Mouse (Mus musculus) neural tube, embryonic 12.5 days (tissue): ENCODE data around the gene Iars2. TPM values are rescaled to one million over a fixed set of nuclear protein-coding genes. Genes with fewer than 3 reads are reported as not detected.
A peak's percentile ranks its signal among the peaks of the same experiment; 100 is the strongest.

Experiments used
- ATAC-seq: fragments of 200-750 bp; cut with Nextera tagmentation; 2 replicates; pipeline ENCODE4 v1.8.0; 2017; ENCODE audit warnings: low read depth, mild to moderate bottlenecking, moderate TSS enrichment, moderate library complexity; ENCODE audit not compliant: low FRiP score
- H3K27ac ChIP-seq: fragments of 300-500 bp; sonication (generic); 2 replicates; pipeline ENCODE4 v1.5.1; 2016
- H3K27me3 ChIP-seq: fragments of 300-500 bp; sonication (generic); replicated peaks from 2 replicates; pipeline ENCODE4 v1.6.1; 2016; ENCODE audit warnings: mild to moderate bottlenecking
- H3K36me3 ChIP-seq: fragments of 300-500 bp; sonication (generic); 2 replicates; pipeline ENCODE4 v1.6.1; 2016; ENCODE audit warnings: mild to moderate bottlenecking
- H3K4me1 ChIP-seq: fragments of 300-500 bp; sonication (generic); 2 replicates; pipeline ENCODE4 v1.6.1; 2016
- H3K4me2 ChIP-seq: fragments of 300-500 bp; sonication (generic); replicated peaks from 2 replicates; pipeline ENCODE4 v1.6.1; 2016; ENCODE audit warnings: mild to moderate bottlenecking
- H3K4me3 ChIP-seq: fragments of 300-500 bp; sonication (generic); 2 replicates; pipeline ENCODE4 v1.5.1; 2016
- H3K9ac ChIP-seq: fragments of 300-500 bp; sonication (generic); 2 replicates; pipeline ENCODE4 v1.6.1; 2016; ENCODE audit warnings: mild to moderate bottlenecking
- H3K9me3 ChIP-seq: fragments of 300-500 bp; sonication (generic); 2 replicates; pipeline ENCODE4 v1.6.1; 2016; ENCODE audit warnings: mild to moderate bottlenecking
- WGBS: fragments of 180-500 bp; shearing (Covaris S2); methylation state at CpG from one replicate; pipeline ENCODE4 v1.1.7; 2016; 5-methylcytosine and 5-hydroxymethylcytosine counted together
- microRNA counts: library from miRNA; unstranded; fragments of <30 nt; microRNA quantifications from one replicate; lab custom pipeline; 2017
- microRNA-seq: library from miRNA; unstranded; fragments of <30 nt; microRNA quantifications from one replicate; pipeline ENCODE4, GENCODE M21; 2017
- polyA plus RNA-seq: library from polyadenylated mRNA; unstranded; fragments of >200 nt; fragmentation: Nextera tagmentation; extraction: Ambion mirVana; gene quantifications from 2 replicates; pipeline ENCODE4 v1.2.1, GENCODE M21; 2016

Gene Iars2
- polyA plus RNA-seq, 1 experiment from 2014 or later: 25.5 TPM

- no peaks in the 10 kb centered on the region for H3K27me3 ChIP-seq
- ATAC-seq: no peak
- no peaks in the 10 kb centered on the region for H3K9me3 ChIP-seq
- no peak overlapping the region for H3K27ac ChIP-seq
- H3K36me3 ChIP-seq: peaks cover 30% of the 10 kb centered on the region
- no peak overlapping the region for H3K4me3 ChIP-seq
- H3K4me2 ChIP-seq: no peak overlapping the region
- H3K9ac ChIP-seq: no peak overlapping the region
- WGBS: 94% methylated on average over 5 of the region's 5 CpGs
- no peaks in the 10 kb centered on the region for H3K4me1 ChIP-seq
Observed at GRCm38 (mm10) chr1:185235837-185236236, 93.4 kb downstream of the Iars2 start.

MicroRNA genes within 50 kb of the gene (microRNA counts, 519-probe panel; counts per million panel counts)
- microRNA mmu-miR-194 (lab: Ali Mortazavi, UCI): 342 counts per million, percentile 67 among the panel's probes with 10 or more counts
- 342 counts per million, percentile 67 among the panel's probes with 10 or more counts for microRNA mmu-miR-664 (lab: Ali Mortazavi, UCI)

Small RNA genes lying within 50 kb of the gene (microRNA-seq; reads per million reads assigned to microRNA genes)
- gene Mir194-1: not detected
- gene Mir215: 0.66 reads per million
- 2.6 reads per million, percentile 6 among the genes with 10 or more reads in this experiment for gene Mir664

Other genes starting within 250 kb of the Iars2 start
- 26.4 and 27.6 TPM in 2 replicates for gene Rab3gap2, start 125.3 kb downstream of the Iars2 start, polyA plus RNA-seq
- 40.5 and 41.2 TPM in 2 replicates for gene Bpnt1, start 2.8 kb upstream of the Iars2 start, polyA plus RNA-seq
- gene Eprs, start 33.6 kb upstream of the Iars2 start, polyA plus RNA-seq: 130 and 143 TPM in 2 replicates
- gene Slc30a10, start 125.5 kb upstream of the Iars2 start, polyA plus RNA-seq: 1.5 and 2.0 TPM in 2 replicates